Mouse (Mus musculus): Measurements from ENCODE around the gene Ank2.

- TF ChIP-seq CTCF (IDR thresholded peaks at IDR 0.05; ENCODE audit: control insufficient read depth, insufficient read depth, insufficient replicate concordance, low read depth, low read length): no peak
- no peak for TF ChIP-seq POLR2A (IDR thresholded peaks at IDR 0.05; ENCODE audit: control insufficient read depth, low read depth, low read length)
Measured at GRCm38 (mm10) chr3:127093631-127094030, 405.5 kb downstream of the Ank2 start.
